Mouse (Mus musculus): ENCODE results near the gene Rbm42.

- no peak for TF ChIP-seq POLR2A (IDR thresholded peaks at IDR 0.05; ENCODE audit: low read depth, low read length)
- no peak for TF ChIP-seq CTCF (IDR thresholded peaks at IDR 0.05; ENCODE audit: borderline replicate concordance, insufficient read depth, low read length)
Measured at GRCm38 (mm10) chr7:30635752-30636151, 14.4 kb downstream of the Rbm42 start, which contains the start of gene Etv2.
